Mouse (Mus musculus) neutrophil, adult 59 days (primary cell): ENCODE data around the gene Gm3752. TPM values are rescaled to one million over a fixed set of nuclear protein-coding genes. Genes with fewer than 3 reads are reported as not detected.

Experiments
- total RNA-seq, 2 experiments: library from RNA; stranded (reverse); gene quantifications; 1 replicate in 1 of 2; 2 replicates in 1 of 2; pipeline ENCODE4 v1.2.4; 2023

Gene Gm3752
- not detected for total RNA-seq

DNA sequence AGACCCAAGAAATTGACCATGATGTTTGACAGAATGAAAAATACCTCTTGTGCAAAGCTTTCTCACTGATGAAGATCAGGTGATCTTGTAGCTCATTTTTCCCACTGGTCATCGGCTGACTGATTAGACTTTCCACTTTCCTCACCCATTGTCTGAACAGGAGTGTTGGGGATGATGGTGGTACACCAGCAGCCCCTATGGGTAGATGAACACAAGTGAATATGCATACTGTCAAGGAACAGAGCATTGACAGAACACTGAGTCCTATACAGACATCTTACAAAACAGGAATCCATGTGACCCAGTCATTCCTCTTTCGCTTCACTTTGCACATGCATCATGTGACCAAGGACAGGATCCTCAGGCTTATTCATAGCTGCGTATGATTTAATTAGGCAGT, at the start of gene Gm3752:
Gene Gm3752 (minus strand): TSS at position 101 of the 400 bp plus-strand sequence.

DNA sequence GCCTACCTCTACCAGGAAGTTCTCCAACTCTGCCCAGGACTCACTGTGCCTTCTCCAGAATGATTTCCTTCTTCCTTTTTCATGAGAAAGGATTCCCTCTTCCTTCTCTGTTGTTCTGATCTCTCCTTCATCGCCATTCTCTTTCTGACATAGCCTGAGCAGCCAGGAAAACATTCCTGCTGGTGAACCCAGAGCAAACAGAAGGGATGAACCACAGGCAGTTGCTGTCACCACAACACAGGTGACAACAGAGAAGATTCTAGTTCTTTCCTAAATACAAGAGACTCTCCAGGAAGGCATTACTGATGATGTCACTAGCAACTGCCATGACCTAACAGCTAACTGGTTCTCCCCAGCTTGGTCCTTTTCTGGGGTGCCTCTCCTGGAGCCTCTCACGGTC, 32.7 kb downstream of the Gm3752 start, which contains the start of gene Gm3755:
Gene Gm3755 (minus strand): TSS at position 101 of the 400 bp plus-strand sequence.

Other genes with a start within 250 kb of the Gm3752 start
- not detected for gene Gm3727, start 219.0 kb downstream of the Gm3752 start, total RNA-seq
- not detected for gene Gm3739, start 168.7 kb downstream of the Gm3752 start, total RNA-seq
- not detected for gene Gm5797, start 151.4 kb downstream of the Gm3752 start, total RNA-seq
- not detected for gene Gm8374, start 118.6 kb downstream of the Gm3752 start, total RNA-seq
- gene Gm3755, start 32.8 kb downstream of the Gm3752 start, total RNA-seq, result not detected
- not detected for gene Gm3558, start 84.8 kb upstream of the Gm3752 start, total RNA-seq
- not detected for gene Gm10338, start 111.8 kb upstream of the Gm3752 start, total RNA-seq
- gene Gm10128, start 160.2 kb upstream of the Gm3752 start, total RNA-seq, result not detected